Mouse (Mus musculus): ENCODE data around the gene Unc5b.
"Not testable (repeated sequence)": the region's sequence is repeated elsewhere in the genome, so short reads cannot be mapped to it uniquely, and the experiment has no call there.

Gene Unc5b

GRCm38 (mm10) chr10:60752040-60753020 is 79.1 kb downstream of the Unc5b start, which contains the start of gene Slc29a3:
Slc29a3 (minus strand) TSS chr10:60752794.
- peak; percentile 96 to 98 for DNase-seq

GRCm38 (mm10) chr10:60747667-60748212 is 83.6 kb downstream of the Unc5b start:
- no peak for DNase-seq

GRCm38 (mm10) chr10:60746512-60746911 is 84.9 kb downstream of the Unc5b start:
- DNase-seq: no peak

- DNase-seq: no peak
Observed at GRCm38 (mm10) chr10:60744543-60745290, 86.7 kb downstream of the Unc5b start.

- DNase-seq: no peak
Observed at GRCm38 (mm10) chr10:60743681-60744080, 87.7 kb downstream of the Unc5b start.

- DNase-seq: no peak
Observed at GRCm38 (mm10) chr10:60742942-60743341, 88.4 kb downstream of the Unc5b start.

- DNase-seq: not testable (repeated sequence)
Observed at GRCm38 (mm10) chr10:60742296-60742695, 89.1 kb downstream of the Unc5b start.

- peak; percentile 13 to 33 for DNase-seq
Observed at GRCm38 (mm10) chr10:60741435-60741834, 89.9 kb downstream of the Unc5b start.

- DNase-seq: peak; percentile 15 to 35
Observed at GRCm38 (mm10) chr10:60739619-60740363, 91.6 kb downstream of the Unc5b start.

- no peak for DNase-seq
Observed at GRCm38 (mm10) chr10:60737886-60738640, 93.3 kb downstream of the Unc5b start.

- no peak for DNase-seq
Observed at GRCm38 (mm10) chr10:60737169-60737728, 94.1 kb downstream of the Unc5b start.

GRCm38 (mm10) chr10:60735737-60736136 is 95.6 kb downstream of the Unc5b start:
- DNase-seq: no peak

- DNase-seq: no peak
Observed at GRCm38 (mm10) chr10:60733471-60733870, 97.9 kb downstream of the Unc5b start.

GRCm38 (mm10) chr10:60732397-60732861 is 99.0 kb downstream of the Unc5b start:
- no peak for DNase-seq

GRCm38 (mm10) chr10:60731742-60732141 is 99.6 kb downstream of the Unc5b start:
- no peak for DNase-seq

GRCm38 (mm10) chr10:60727301-60727700 is 104.1 kb downstream of the Unc5b start:
- DNase-seq: no peak

GRCm38 (mm10) chr10:60726896-60727295 is 104.5 kb downstream of the Unc5b start:
- DNase-seq: no peak

GRCm38 (mm10) chr10:60724496-60724895 is 106.9 kb downstream of the Unc5b start:
- no peak for DNase-seq

GRCm38 (mm10) chr10:60723345-60723744 is 108.0 kb downstream of the Unc5b start:
- peak; percentile 21 to 33 for DNase-seq

GRCm38 (mm10) chr10:60721640-60722039 is 109.7 kb downstream of the Unc5b start:
- no peak for DNase-seq

- no peak for DNase-seq
Observed at GRCm38 (mm10) chr10:60720461-60720860, 110.9 kb downstream of the Unc5b start.

All from thymus, postnatal 36 days (tissue).